Comparison of ENCODE assay signal across 10 mouse cellular contexts in the genomic region with DNA sequence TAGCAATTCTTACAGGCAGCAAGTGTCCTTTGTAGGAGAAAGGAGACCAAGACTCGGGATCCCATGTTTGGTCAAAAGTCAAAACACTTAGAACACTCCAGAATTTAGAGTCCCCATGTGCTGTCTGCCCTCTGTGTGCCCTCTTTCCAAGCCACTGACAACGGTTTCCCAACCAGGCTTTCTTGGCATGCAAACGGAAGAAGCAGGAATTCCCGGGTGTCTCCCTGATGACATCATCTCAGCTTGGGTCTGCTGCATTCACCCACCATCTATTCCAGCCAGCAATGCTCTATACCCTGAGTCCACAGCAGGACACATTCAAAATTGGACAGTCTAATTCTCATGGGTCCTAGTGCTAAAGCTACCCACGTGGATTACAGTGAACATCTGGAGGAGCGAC. TPM values are rescaled to one million over a fixed set of nuclear protein-coding genes. Genes with fewer than 3 reads are reported as not detected.
DNase-seq lines count a peak whose midpoint lies in the region; ATAC-seq and TF ChIP-seq lines count a peak whose summit lies in the region.
"Had no signal": no experiment of that assay in that cellular context is flagged by ENCODE, and none has a peak within 500 bp of the region (broad histone marks: within the 10 kb centered on the region; RNA-seq: fewer than 3 reads in every experiment).

No protein-coding gene starts in this region.

- H3K4me3 ChIP-seq in heart, embryonic 12.5 days: no peak overlapping the region
- H3K4me3 ChIP-seq in spleen, adult 2 months (ENCODE audit: extremely low read depth, insufficient read depth, insufficient read length): no peak overlapping the region
- H3K4me3 ChIP-seq in intestine, embryonic 15.5 days (replicated peaks): no peak overlapping the region

- H3K9ac ChIP-seq in heart, embryonic 12.5 days: peak overlapping the region; percentile 57
- H3K9ac ChIP-seq in intestine, embryonic 15.5 days: no peak overlapping the region

- no peak for ATAC-seq in heart, embryonic 12.5 days (ENCODE audit: insufficient number of reproducible peaks, low FRiP score)
- ATAC-seq in intestine, embryonic 15.5 days: no peak

- no peak for DNase-seq in heart, postnatal 14 days
- no peak for DNase-seq in spleen, adult 2 months (ENCODE audit: low read depth in 1 of 2, low spot score in 2 of 2)
- DNase-seq in spleen, adult 12 weeks (ENCODE audit: low spot score): no peak
- DNase-seq in right cerebral cortex, adult 18-20 months: no peak
- no peak for DNase-seq in frontal cortex, postnatal 10 days (ENCODE audit: low spot score in 2 of 2)
- DNase-seq in natural killer cell, adult 2 months (ENCODE audit: low spot score in 2 of 2): no peak
- DNase-seq: kidney, postnatal 4 days; thymus, postnatal 4 days had no signal

- no peaks in the 10 kb centered on the region for H3K27me3 ChIP-seq in heart, embryonic 12.5 days (replicated peaks)
- no peaks in the 10 kb centered on the region for H3K27me3 ChIP-seq in spleen, adult 2 months (ENCODE audit: control insufficient read depth, insufficient read depth, low read length)
- H3K27me3 ChIP-seq in intestine, embryonic 15.5 days (replicated peaks): no peaks in the 10 kb centered on the region

- intact Hi-C loops in heart, postnatal 14 days (cut with DNase I): no loop called here

- peaks cover 99% of the 10 kb centered on the region for H3K4me1 ChIP-seq in heart, embryonic 12.5 days (replicated peaks)
- peaks cover 22% of the 10 kb centered on the region; the same call in 1 of the 2 replicates for H3K4me1 ChIP-seq in spleen, adult 2 months (ENCODE audit: control insufficient read depth, insufficient read depth, insufficient read length)
- peaks cover 69% of the 10 kb centered on the region for H3K4me1 ChIP-seq in intestine, embryonic 15.5 days (replicated peaks)

- TF ChIP-seq POLR2A in spleen, adult 2 months (IDR thresholded peaks at IDR 0.05; ENCODE audit: low read depth, low read length): no peak

- H3K27ac ChIP-seq in heart, embryonic 12.5 days (ENCODE audit: poor library complexity, severe bottlenecking): peak overlapping the region; percentile 99
- H3K27ac ChIP-seq in spleen, adult 2 months (ENCODE audit: insufficient read depth, low read length): 0 out of 2 replicates have a peak overlapping the region, but pooled peaks have one; percentile 2
- H3K27ac ChIP-seq in intestine, embryonic 15.5 days: peak overlapping the region; percentile 93

- no peaks in the 10 kb centered on the region for H3K9me3 ChIP-seq in heart, embryonic 12.5 days (replicated peaks)
- H3K9me3 ChIP-seq in intestine, embryonic 15.5 days: no peaks in the 10 kb centered on the region

- TF ChIP-seq CTCF in spleen, adult 2 months (IDR thresholded peaks at IDR 0.05; ENCODE audit: extremely low read depth, insufficient read depth, insufficient read length, insufficient replicate concordance): no peak

- WGBS in heart, embryonic 12.5 days: 38% methylated on average over 6 of the region's 6 CpGs
- 80% methylated on average over 6 of the region's 6 CpGs for WGBS in spleen, adult 2 months
- 32% methylated on average over 6 of the region's 6 CpGs for WGBS in intestine, embryonic 15.5 days

- peak overlapping the region; percentile 54 for H3K4me2 ChIP-seq in heart, embryonic 12.5 days
- peak overlapping the region; percentile 52; the same call in 1 of the 2 replicates for H3K4me2 ChIP-seq in intestine, embryonic 15.5 days (replicated peaks)

- H3K36me3 ChIP-seq in heart, embryonic 12.5 days: peaks cover 58% of the 10 kb centered on the region
- H3K36me3 ChIP-seq in spleen, adult 2 months (ENCODE audit: control insufficient read depth, insufficient read depth, low read length): peaks cover 11% of the 10 kb centered on the region
- H3K36me3 ChIP-seq in intestine, embryonic 15.5 days: peaks cover 7% of the 10 kb centered on the region; the same call in 1 of the 2 replicates

RNA-seq across cellular contexts. Expression of a gene that starts 11.4 kb away (rescaled TPM):
- 335 and 339 TPM in 2 replicates for polyA plus RNA-seq in heart, embryonic 12.5 days (2016; fragmentation: Nextera tagmentation; extraction: Ambion mirVana)
- total RNA-seq in heart, postnatal 14 days (2021): 100 to 1,000 TPM; 252 to 259 TPM
- polyA plus RNA-seq in spleen, adult 2 months (2012; rRNA removed): 104 and 116 TPM in 2 replicates
- 261 and 262 TPM in 2 replicates for polyA plus RNA-seq in intestine, embryonic 15.5 days (2015; fragmentation: Nextera tagmentation; extraction: Ambion mirVana)

RNA-seq across cellular contexts. Expression of a gene that starts 56.1 kb away (rescaled TPM):
- polyA plus RNA-seq in heart, embryonic 12.5 days (2016; fragmentation: Nextera tagmentation; extraction: Ambion mirVana): 17.5 and 19.0 TPM in 2 replicates
- total RNA-seq in heart, postnatal 14 days (2021): 10 to 100 TPM; 11.9 to 12.8 TPM
- 8.9 and 10.6 TPM in 2 replicates for polyA plus RNA-seq in spleen, adult 2 months (2012; rRNA removed)
- 2.0 and 2.6 TPM in 2 replicates for polyA plus RNA-seq in intestine, embryonic 15.5 days (2015; fragmentation: Nextera tagmentation; extraction: Ambion mirVana)

RNA-seq across cellular contexts. Expression of a gene that starts 59.1 kb away (rescaled TPM):
- polyA plus RNA-seq in heart, embryonic 12.5 days (2016; fragmentation: Nextera tagmentation; extraction: Ambion mirVana): 23.1 and 23.6 TPM in 2 replicates
- total RNA-seq in heart, postnatal 14 days (2021): 10 to 100 TPM; 27.7 to 30.4 TPM
- 54.6 and 65.5 TPM in 2 replicates for polyA plus RNA-seq in spleen, adult 2 months (2012; rRNA removed)
- 22.7 and 24.5 TPM in 2 replicates for polyA plus RNA-seq in intestine, embryonic 15.5 days (2015; fragmentation: Nextera tagmentation; extraction: Ambion mirVana)

Comparison
In these comparisons a context has a peak if more than half of its experiments do, and no peak if none do; other contexts are left out.
1. H3K27ac ChIP-seq: peak in every context shown above with its lines; median percentile 99 in heart, embryonic 12.5 days; 93 in intestine, embryonic 15.5 days; 2 in spleen, adult 2 months.